Mouse (Mus musculus) myocyte (in vitro differentiated cells): ENCODE results near the gene Aif1l. TPM values are rescaled to one million over a fixed set of nuclear protein-coding genes. Genes with fewer than 3 reads are reported as not detected.

Experiments used
- H3K27me3 ChIP-seq: one replicate; pipeline ENCODE4 v1.6.1; 2011; ENCODE audit not compliant: control insufficient read depth, insufficient read depth, insufficient read length
- H3K36me3 ChIP-seq: one replicate; pipeline ENCODE4 v1.6.1; 2011; ENCODE audit not compliant: control insufficient read depth, insufficient read depth
- H3K4me2 ChIP-seq: one replicate; pipeline ENCODE4 v1.6.1; 2011; ENCODE audit warnings: low read depth, control low read depth
- H3K4me3 ChIP-seq: one replicate; pipeline ENCODE4 v1.5.1; 2011; ENCODE audit warnings: mild to moderate bottlenecking, control low read depth, moderate library complexity
- H3K79me2 ChIP-seq: one replicate; pipeline ENCODE4 v1.6.1; 2011; ENCODE audit not compliant: control insufficient read depth, insufficient read depth
- H3ac ChIP-seq: one replicate; pipeline ENCODE4 v1.6.1; 2011; ENCODE audit not compliant: control insufficient read depth, insufficient read length
- CEBPB ChIP-seq: IDR thresholded peaks from 2 replicates; pipeline ENCODE4 v1.6.1; 2011; ENCODE audit warnings: mild to moderate bottlenecking, moderate library complexity; ENCODE audit not compliant: poor library complexity, insufficient read depth, severe bottlenecking
- E2F4 ChIP-seq: IDR thresholded peaks from one replicate; pipeline ENCODE4 v1.6.1; 2011; ENCODE audit warnings: mild to moderate bottlenecking, control low read depth, moderate library complexity; ENCODE audit not compliant: insufficient read depth
- MAX ChIP-seq: IDR thresholded peaks from one replicate; pipeline ENCODE4 v1.6.1; 2011; ENCODE audit warnings: low read depth, mild to moderate bottlenecking, control low read depth
- MYOD1 ChIP-seq, 3 experiments: IDR thresholded peaks; one replicate each; pipeline ENCODE4 v1.6.1; 2011; ENCODE audit warnings: control low read depth in 2 of 3, low read depth in 2 of 3, mild to moderate bottlenecking in 2 of 3, moderate library complexity in 1 of 3; ENCODE audit not compliant: insufficient read length in 2 of 3, control insufficient read depth in 1 of 3
- MYOG ChIP-seq, 3 experiments: IDR thresholded peaks; one replicate each; pipeline ENCODE4 v1.6.1; 2011; ENCODE audit warnings: control low read depth in 2 of 3, low read depth in 2 of 3, mild to moderate bottlenecking in 2 of 3; ENCODE audit not compliant: insufficient read length in 2 of 3, control insufficient read depth in 1 of 3, insufficient read depth in 1 of 3
- POLR2A ChIP-seq: IDR thresholded peaks from one replicate; pipeline ENCODE4 v1.6.1; 2011; ENCODE audit warnings: low read depth, mild to moderate bottlenecking, control low read depth, moderate library complexity; ENCODE audit not compliant: insufficient read length
- POLR2AphosphoS2 ChIP-seq: IDR thresholded peaks from one replicate; pipeline ENCODE4 v1.6.1; 2011; ENCODE audit warnings: low read depth, control low read depth; ENCODE audit not compliant: insufficient read length
- REST ChIP-seq: IDR thresholded peaks from one replicate; pipeline ENCODE4 v1.6.1; 2011; ENCODE audit warnings: mild to moderate bottlenecking, control low read depth, moderate library complexity; ENCODE audit not compliant: insufficient read depth, insufficient read length
- SRF ChIP-seq: IDR thresholded peaks from one replicate; pipeline ENCODE4 v1.6.1; 2011; ENCODE audit warnings: low read depth; ENCODE audit not compliant: control insufficient read depth, insufficient read length
- TCF12 ChIP-seq: IDR thresholded peaks from one replicate; pipeline ENCODE4 v1.6.1; 2011; ENCODE audit warnings: mild to moderate bottlenecking, control low read depth; ENCODE audit not compliant: poor library complexity, insufficient read depth, severe bottlenecking
- TCF3 ChIP-seq: IDR thresholded peaks from one replicate; pipeline ENCODE4 v1.6.1; 2011; ENCODE audit warnings: low read depth, control low read depth; ENCODE audit not compliant: insufficient read length
- USF1 ChIP-seq: IDR thresholded peaks from one replicate; pipeline ENCODE4 v1.6.1; 2011; ENCODE audit warnings: low read depth, mild to moderate bottlenecking, control low read depth, moderate library complexity
- polyA plus RNA-seq: library from polyadenylated mRNA; unstranded; fragments of >200 nt; fragmentation: generic; extraction: Trizol; gene quantifications from one replicate; pipeline ENCODE4 v1.2.1, GENCODE M21; 2012; ENCODE audit warnings: missing spikeins

Aif1l gene
- polyA plus RNA-seq, 1 experiment: 159 TPM

DNA sequence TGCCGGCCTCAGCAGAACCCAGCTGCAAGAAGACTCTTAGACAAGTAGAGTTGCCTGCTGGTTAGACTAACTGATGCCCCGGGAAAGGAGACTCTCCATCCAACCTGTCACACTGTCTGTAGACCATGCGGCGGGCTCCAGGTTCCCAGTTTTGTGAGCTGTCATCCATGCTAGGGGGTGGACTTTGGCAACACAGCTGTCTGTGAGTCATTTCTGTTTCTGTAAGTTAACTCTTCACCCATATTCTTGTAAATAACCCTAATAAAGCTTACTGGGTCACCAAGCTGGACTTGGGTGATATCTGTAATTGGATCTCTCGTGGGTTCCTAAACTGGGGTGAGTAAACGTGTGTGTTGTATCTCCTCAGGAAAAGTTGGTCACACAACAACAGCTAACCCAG lies 1.1 kb upstream of the Aif1l start:
- Histone ChIP-seq H3K4me3 (no peak overlapping the region), H3K79me2 (no peaks in the 10 kb centered on the region), H3ac (no peak overlapping the region), H3K36me3 (no peaks in the 10 kb centered on the region), H3K4me2 (peak overlapping the region; percentile 81), H3K27me3 (no peaks in the 10 kb centered on the region)
- no peak for TF ChIP-seq MAX
- no peak for TF ChIP-seq E2F4
- TF ChIP-seq POLR2AphosphoS2: no peak
- no peak for TF ChIP-seq MYOD1 (IDR thresholded peaks at IDR 0.05; ENCODE audit: control insufficient read depth in 1 of 3, insufficient read length in 2 of 3, low read depth in 2 of 3)
- no peak for TF ChIP-seq USF1
- no peak for TF ChIP-seq TCF3
- no peak for TF ChIP-seq REST
- no peak for TF ChIP-seq TCF12
- no peak for TF ChIP-seq CEBPB
- no peak for TF ChIP-seq POLR2A
- TF ChIP-seq SRF: no peak
- TF ChIP-seq MYOG (IDR thresholded peaks at IDR 0.05; ENCODE audit: control insufficient read depth in 1 of 3, insufficient read depth in 1 of 3, insufficient read length in 2 of 3, low read depth in 2 of 3): no peak

DNA sequence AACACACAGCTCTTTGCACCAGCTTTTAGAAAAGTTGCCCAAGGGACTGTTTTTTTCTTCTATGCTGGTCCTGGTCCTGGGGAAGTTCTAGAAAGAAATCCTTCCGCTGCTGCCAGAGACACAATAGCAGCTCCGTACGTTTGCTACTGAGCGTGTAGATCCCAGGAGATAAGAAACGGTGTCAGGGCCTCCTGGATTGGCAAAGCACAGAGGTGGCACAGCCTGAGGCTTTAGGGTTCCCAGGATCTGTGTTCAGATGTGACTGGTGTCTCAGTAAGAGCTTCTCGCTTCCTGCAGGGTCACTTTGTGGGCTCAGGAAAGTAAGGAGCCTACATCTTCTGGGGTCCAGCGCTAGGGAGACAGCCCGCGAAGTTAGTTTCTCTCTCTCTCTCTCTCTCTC lies 1.0 kb downstream of the Aif1l start:
- Histone ChIP-seq H3K79me2 (no peaks in the 10 kb centered on the region), H3K36me3 (no peaks in the 10 kb centered on the region), H3ac (peak overlapping the region; percentile 6), H3K4me2 (peak overlapping the region; percentile 81), H3K27me3 (no peaks in the 10 kb centered on the region), H3K4me3 (peak overlapping the region; percentile 33)
- TF ChIP-seq REST (no peak), MYOG (IDR thresholded peaks at IDR 0.05; ENCODE audit: control insufficient read depth in 1 of 3, insufficient read depth in 1 of 3, insufficient read length in 2 of 3, low read depth in 2 of 3) (no peak), POLR2AphosphoS2 (no peak), SRF (no peak), E2F4 (no peak), TCF3 (no peak), TCF12 (no peak), CEBPB (no peak), USF1 (no peak), POLR2A (no peak)

DNA sequence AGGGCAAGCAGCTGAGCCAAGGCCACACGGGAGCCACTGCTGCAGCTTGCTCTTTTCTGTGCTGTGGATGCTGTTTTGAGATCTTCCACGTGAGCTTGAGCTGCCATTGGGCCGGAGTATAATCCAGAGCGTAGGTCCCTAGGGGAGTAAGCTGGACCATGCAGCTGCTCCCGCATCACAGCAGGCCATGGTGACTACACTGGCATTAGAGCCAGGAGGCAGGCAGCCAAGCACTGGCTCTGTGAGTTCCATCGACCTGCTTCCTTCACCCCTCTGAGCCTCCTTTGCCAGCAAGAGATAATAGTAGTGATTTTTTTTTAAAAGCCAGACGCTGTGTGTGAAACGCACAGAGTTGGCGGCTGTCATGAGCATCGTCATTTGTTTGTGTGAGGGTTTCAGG lies 2.3 kb downstream of the Aif1l start:
- Histone ChIP-seq H3K36me3 (no peaks in the 10 kb centered on the region), H3K4me3 (peak overlapping the region; percentile 33), H3K4me2 (peak overlapping the region; percentile 64), H3ac (no peak overlapping the region), H3K79me2 (no peaks in the 10 kb centered on the region), H3K27me3 (no peaks in the 10 kb centered on the region)
- TF ChIP-seq MYOG (IDR thresholded peaks at IDR 0.05; ENCODE audit: control insufficient read depth in 1 of 3, insufficient read depth in 1 of 3, insufficient read length in 2 of 3, low read depth in 2 of 3) (peak; percentile 10 to 64 (median 55)), MYOD1 (IDR thresholded peaks at IDR 0.05; ENCODE audit: control insufficient read depth in 1 of 3, insufficient read length in 2 of 3, low read depth in 2 of 3) (peak in 2 of 3 experiments; percentile 84 to 88), POLR2A (peak; percentile 17), TCF12 (no peak)

DNA sequence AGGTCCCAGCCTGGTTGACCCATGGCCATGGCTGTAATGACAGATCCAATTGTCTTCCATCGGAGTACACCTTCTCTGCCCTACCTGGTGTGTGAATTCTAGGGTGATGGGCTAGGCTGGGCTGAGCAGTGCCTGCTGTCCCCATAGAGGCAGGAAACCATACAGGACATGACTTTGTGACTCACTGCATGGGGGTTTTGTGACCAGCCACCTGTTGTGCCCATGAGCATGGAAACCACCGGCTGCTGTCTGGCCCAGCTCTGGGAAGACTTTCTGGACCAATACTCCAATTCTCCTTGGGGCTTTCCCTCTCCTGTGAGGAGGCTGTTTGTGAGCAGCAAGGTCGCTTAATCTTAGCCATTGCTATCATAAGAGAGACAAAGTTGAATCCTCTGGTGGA lies 2.8 kb downstream of the Aif1l start:
- Histone ChIP-seq H3K4me3 (peak overlapping the region; percentile 33), H3ac (no peak overlapping the region), H3K79me2 (no peaks in the 10 kb centered on the region), H3K4me2 (peak overlapping the region; percentile 64), H3K36me3 (no peaks in the 10 kb centered on the region), H3K27me3 (no peaks in the 10 kb centered on the region)
- peak; percentile 46 for TF ChIP-seq TCF12
- TF ChIP-seq POLR2A: no peak
- no peak for TF ChIP-seq USF1
- TF ChIP-seq MYOD1 (IDR thresholded peaks at IDR 0.05; ENCODE audit: control insufficient read depth in 1 of 3, insufficient read length in 2 of 3, low read depth in 2 of 3): peak; percentile 26 to 98 (median 91)
- no peak for TF ChIP-seq CEBPB
- no peak for TF ChIP-seq POLR2AphosphoS2
- no peak for TF ChIP-seq E2F4
- no peak for TF ChIP-seq SRF
- no peak for TF ChIP-seq REST
- peak; percentile 60 to 96 (median 61) for TF ChIP-seq MYOG (IDR thresholded peaks at IDR 0.05; ENCODE audit: control insufficient read depth in 1 of 3, insufficient read depth in 1 of 3, insufficient read length in 2 of 3, low read depth in 2 of 3)
- TF ChIP-seq TCF3: peak; percentile 35
- TF ChIP-seq MAX: no peak

DNA sequence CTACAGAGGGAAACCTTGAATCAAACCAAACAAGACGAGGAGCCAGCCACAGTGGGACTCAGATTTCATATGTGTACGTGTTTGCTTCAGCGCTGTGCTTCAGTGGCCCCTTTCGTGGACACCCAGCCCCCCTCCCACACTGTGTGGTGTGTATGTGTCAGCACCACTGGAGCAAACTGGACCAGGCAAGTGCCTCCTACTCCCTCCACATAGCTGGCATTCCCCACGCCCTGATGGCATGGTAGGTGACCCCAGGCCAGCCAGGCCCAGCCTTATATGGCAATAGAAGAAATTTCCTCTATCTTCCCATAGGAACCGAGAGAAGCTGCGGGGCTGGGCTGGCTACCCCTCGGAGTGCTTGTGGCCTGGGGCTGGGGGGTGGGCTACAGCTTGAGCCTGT lies 3.7 kb downstream of the Aif1l start:
- peak overlapping the region; percentile 64 for H3K4me2 ChIP-seq

More for the DNA sequence above, 3.7 kb downstream of the Aif1l start:
- no peaks in the 10 kb centered on the region for H3K79me2 ChIP-seq
- no peak for TF ChIP-seq CEBPB
- TF ChIP-seq USF1: no peak
- no peak for TF ChIP-seq TCF12
- TF ChIP-seq MAX: no peak
- TF ChIP-seq POLR2A: peak; percentile 27
- TF ChIP-seq E2F4: no peak
- peak in 2 of 3 experiments; percentile 30 to 79 for TF ChIP-seq MYOD1 (IDR thresholded peaks at IDR 0.05; ENCODE audit: control insufficient read depth in 1 of 3, insufficient read length in 2 of 3, low read depth in 2 of 3)
- TF ChIP-seq REST: no peak
- peak; percentile 14 for TF ChIP-seq TCF3
- TF ChIP-seq SRF: peak; percentile 97
- TF ChIP-seq POLR2AphosphoS2: no peak
- TF ChIP-seq MYOG (IDR thresholded peaks at IDR 0.05; ENCODE audit: control insufficient read depth in 1 of 3, insufficient read depth in 1 of 3, insufficient read length in 2 of 3, low read depth in 2 of 3): peak in 2 of 3 experiments; percentile 40 to 84
- no peak overlapping the region for H3ac ChIP-seq
- H3K4me3 ChIP-seq: no peak overlapping the region
- no peaks in the 10 kb centered on the region for H3K36me3 ChIP-seq
- H3K27me3 ChIP-seq: no peaks in the 10 kb centered on the region
